Mouse (Mus musculus) splenic B cell, adult 2 months (primary cell): Measurements from ENCODE around the gene Gna15.
A peak's percentile ranks its signal among the peaks of the same experiment; 100 is the strongest.

Source experiments
- DNase-seq: peaks from one replicate; pipeline ENCODE4 v3.0.0-alpha.2; 2011; ENCODE audit warnings: low read depth, low spot score
- H3K27me3 ChIP-seq: 2 replicates; pipeline ENCODE4 v1.6.1; 2012; ENCODE audit warnings: mild to moderate bottlenecking, low read length, moderate library complexity, mixed read lengths; ENCODE audit not compliant: control insufficient read depth, poor library complexity, insufficient read depth, severe bottlenecking
- H3K36me3 ChIP-seq: 2 replicates; pipeline ENCODE4 v1.6.1; 2012; ENCODE audit warnings: mild to moderate bottlenecking, low read length, moderate library complexity, mixed read lengths; ENCODE audit not compliant: control insufficient read depth, poor library complexity, insufficient read depth, severe bottlenecking

Gna15 gene

GRCm38 (mm10) chr10:81560719-81561459 is 36.9 kb upstream of the Gna15 start:
- Histone ChIP-seq H3K36me3 (peaks cover 13% of the 10 kb centered on the region), H3K27me3 (no peaks in the 10 kb centered on the region)
- DNase-seq: peak; percentile 73

- H3K36me3 ChIP-seq: peaks cover 5% of the 10 kb centered on the region
- peak; percentile 45 for DNase-seq
- no peaks in the 10 kb centered on the region for H3K27me3 ChIP-seq
Measured at GRCm38 (mm10) chr10:81559627-81560539, 35.9 kb upstream of the Gna15 start.

GRCm38 (mm10) chr10:81559163-81559626 is 35.2 kb upstream of the Gna15 start, which contains the start of gene Aes:
Aes (plus strand) TSS chr10:81559488.
- Histone ChIP-seq H3K27me3 (no peaks in the 10 kb centered on the region), H3K36me3 (peaks cover 2% of the 10 kb centered on the region; the same call in 1 of the 2 replicates)
- peak; percentile 68 for DNase-seq

GRCm38 (mm10) chr10:81557491-81557890 is 33.5 kb upstream of the Gna15 start:
- Histone ChIP-seq H3K36me3 (peaks cover 2% of the 10 kb centered on the region; the same call in 1 of the 2 replicates), H3K27me3 (no peaks in the 10 kb centered on the region)
- DNase-seq: no peak

- no peak for DNase-seq
- Histone ChIP-seq H3K36me3 (no peaks in the 10 kb centered on the region), H3K27me3 (no peaks in the 10 kb centered on the region)
Measured at GRCm38 (mm10) chr10:81556282-81556681, 32.3 kb upstream of the Gna15 start.

GRCm38 (mm10) chr10:81553807-81554755 is 30.1 kb upstream of the Gna15 start:
- Histone ChIP-seq H3K36me3 (no peaks in the 10 kb centered on the region), H3K27me3 (no peaks in the 10 kb centered on the region)
- peak; percentile 76 for DNase-seq

- Histone ChIP-seq H3K27me3 (no peaks in the 10 kb centered on the region), H3K36me3 (no peaks in the 10 kb centered on the region)
- peak; percentile 79 for DNase-seq
Measured at GRCm38 (mm10) chr10:81553232-81553631, 29.2 kb upstream of the Gna15 start.

DNA sequence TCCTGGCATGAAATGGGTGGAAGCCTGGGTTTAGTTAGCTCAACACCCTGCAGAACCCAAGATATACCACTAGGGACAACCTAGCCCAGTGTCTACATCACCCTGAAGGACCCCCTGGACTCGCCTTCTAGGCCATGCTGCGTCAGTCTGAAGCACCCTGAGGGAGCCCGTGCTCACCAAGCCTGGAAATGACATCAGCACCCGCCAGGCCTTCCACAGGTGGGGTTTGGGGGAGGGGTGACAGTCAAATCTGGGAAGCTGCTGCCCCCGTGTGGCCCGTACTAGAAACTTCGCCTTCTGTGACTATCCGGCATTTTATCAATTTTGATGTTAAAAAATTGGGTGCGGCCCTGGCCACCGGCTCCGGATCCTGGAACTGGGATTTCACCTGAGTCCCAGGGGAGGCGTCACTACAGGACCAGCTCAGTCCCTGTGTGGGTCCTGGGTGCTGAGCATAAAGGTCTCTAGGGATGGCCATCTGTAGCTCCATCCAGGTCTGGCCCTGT is 27.6 kb upstream of the Gna15 start:
- Histone ChIP-seq H3K36me3 (no peaks in the 10 kb centered on the region), H3K27me3 (no peaks in the 10 kb centered on the region)
- DNase-seq: peak; percentile 96

- DNase-seq: peak; percentile 87
- H3K27me3 ChIP-seq: no peaks in the 10 kb centered on the region
- H3K36me3 ChIP-seq: no peaks in the 10 kb centered on the region
Measured at GRCm38 (mm10) chr10:81550257-81550656, 26.2 kb upstream of the Gna15 start.

GRCm38 (mm10) chr10:81548944-81549343 is 24.9 kb upstream of the Gna15 start:
- DNase-seq: no peak
- Histone ChIP-seq H3K27me3 (no peaks in the 10 kb centered on the region), H3K36me3 (no peaks in the 10 kb centered on the region)

DNA sequence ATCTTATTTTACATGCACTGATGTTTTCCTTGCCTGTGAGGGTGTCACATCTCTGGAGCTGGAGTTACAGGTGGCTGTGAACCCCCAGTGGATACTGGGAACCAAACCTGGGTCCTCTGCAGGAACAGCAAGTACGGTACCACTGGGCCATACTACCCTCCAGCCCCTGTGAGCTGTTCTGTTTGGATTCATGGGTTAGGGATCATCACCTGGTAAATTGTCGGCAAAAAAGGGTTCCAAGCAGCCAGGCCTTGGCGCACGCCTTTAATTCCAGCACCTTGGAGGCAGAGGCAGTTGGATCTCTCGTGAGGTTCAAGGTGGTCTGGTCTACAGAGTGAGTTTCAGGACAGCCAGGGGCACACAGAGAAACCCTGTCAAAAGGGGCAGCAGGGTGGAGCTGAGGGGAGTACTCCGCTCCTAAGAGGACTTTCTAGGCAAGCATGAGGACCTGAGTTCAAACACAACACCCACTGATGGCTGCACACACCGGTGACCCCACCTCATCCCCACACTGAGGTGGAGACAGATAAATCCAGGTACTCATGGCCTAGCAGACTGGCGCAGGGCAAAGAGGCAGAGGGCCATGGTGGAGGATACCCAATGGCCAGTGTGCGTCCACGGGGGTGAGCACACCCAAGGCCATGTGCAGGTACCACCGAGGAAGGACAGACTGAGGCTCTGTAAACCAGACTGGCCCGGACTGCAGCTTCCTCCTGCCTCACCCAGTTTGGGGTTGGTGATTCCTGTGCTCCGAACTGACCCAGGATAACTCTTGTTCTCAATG is 23.0 kb upstream of the Gna15 start:
- Histone ChIP-seq H3K36me3 (no peaks in the 10 kb centered on the region), H3K27me3 (no peaks in the 10 kb centered on the region)
- no peak for DNase-seq

DNA sequence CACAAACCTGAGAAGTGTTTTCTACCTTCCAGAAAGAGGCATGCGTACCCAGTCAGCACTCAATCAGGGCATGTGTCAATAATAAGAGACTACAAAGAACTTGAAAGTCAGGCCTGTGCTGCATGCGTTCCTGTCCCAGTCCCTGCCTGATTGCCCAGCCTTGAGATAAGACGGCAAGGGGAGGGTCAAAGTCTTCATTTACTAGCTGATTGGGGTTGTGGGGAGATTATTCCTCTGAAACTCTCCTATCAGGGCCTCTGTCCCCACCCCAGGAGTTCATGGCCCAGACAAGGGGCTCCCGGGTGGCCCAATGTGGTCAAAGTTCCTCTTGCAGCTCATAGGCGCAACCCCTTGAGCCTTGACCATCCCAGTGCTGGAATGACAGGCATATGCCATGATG is 22.3 kb upstream of the Gna15 start:
- H3K27me3 ChIP-seq: no peaks in the 10 kb centered on the region
- H3K36me3 ChIP-seq: no peaks in the 10 kb centered on the region
- DNase-seq: no peak

DNA sequence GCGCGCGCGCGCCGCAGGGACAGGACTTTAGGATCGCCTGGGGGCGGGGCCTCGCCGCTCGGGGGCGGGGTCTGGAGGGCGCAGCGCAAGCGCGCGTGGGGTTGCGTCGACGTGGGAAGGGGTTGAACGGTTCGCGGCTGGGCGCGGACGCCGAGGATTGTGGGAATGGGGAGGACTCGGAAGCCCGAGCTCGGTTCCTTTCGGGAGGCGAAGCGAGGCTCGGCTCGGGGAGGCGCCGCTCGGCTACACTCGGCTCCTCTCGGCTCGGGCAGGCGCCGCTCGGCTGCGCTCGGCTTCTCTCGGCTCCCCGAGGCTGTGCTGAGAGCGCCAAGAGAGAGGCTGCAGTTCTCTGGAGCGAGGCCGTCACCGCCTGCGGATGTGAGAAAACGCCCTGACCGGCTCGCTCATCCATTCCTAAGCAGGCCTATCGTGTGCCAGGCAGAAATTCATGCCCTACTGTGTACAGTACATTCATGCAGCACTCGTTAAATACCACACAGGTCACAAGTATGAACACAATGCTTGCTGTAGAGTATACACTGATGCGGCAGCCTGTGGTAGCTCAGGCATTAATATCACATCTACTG is 21.2 kb upstream of the Gna15 start, which contains the start of gene Gna11:
TSS of gene Gna11 (minus strand) at position 30 of the 587 bp plus-strand sequence.
- H3K27me3 ChIP-seq: no peaks in the 10 kb centered on the region
- peak; percentile 98 for DNase-seq
- no peaks in the 10 kb centered on the region for H3K36me3 ChIP-seq
